Mouse (Mus musculus) cerebellum, adult 2 months (tissue): Measurements from ENCODE around the gene Ifrd1. TPM values are rescaled to one million over a fixed set of nuclear protein-coding genes. Genes with fewer than 3 reads are reported as not detected.

Experiments
- DNase-seq, 2 experiments: peaks; one replicate each; pipeline ENCODE4 v3.0.0; 2021
- H3K27ac ChIP-seq: fragments of 200-500 bp; 2 replicates; pipeline ENCODE4 v1.5.1; 2012; ENCODE audit warnings: low read length, control low read depth, inconsistent platforms; ENCODE audit not compliant: insufficient read depth
- H3K27me3 ChIP-seq: fragments of 200-500 bp; 2 replicates; pipeline ENCODE4 v1.6.1; 2012; ENCODE audit warnings: inconsistent platforms, mild to moderate bottlenecking, low read length, moderate library complexity; ENCODE audit not compliant: control insufficient read depth, insufficient read depth
- H3K4me1 ChIP-seq: fragments of 200-500 bp; 2 replicates; pipeline ENCODE4 v1.6.1; 2011; ENCODE audit warnings: low read length; ENCODE audit not compliant: control insufficient read depth, insufficient read depth
- H3K4me3 ChIP-seq: fragments of 200-500 bp; replicated peaks from 2 replicates; pipeline ENCODE3; 2011; ENCODE audit warnings: mild to moderate bottlenecking, low read depth, low read length, control low read depth; ENCODE audit not compliant: insufficient read depth
- CTCF ChIP-seq: fragments of 200-500 bp; IDR thresholded peaks from 2 replicates; pipeline ENCODE4 v1.5.1; 2011; ENCODE audit warnings: low read depth, mild to moderate bottlenecking, control low read depth, low read length, moderate library complexity, borderline replicate concordance; ENCODE audit not compliant: insufficient read depth
- POLR2A ChIP-seq: fragments of 200-500 bp; IDR thresholded peaks from 2 replicates; pipeline ENCODE4 v1.6.1; 2011; ENCODE audit warnings: low read length, control low read depth, borderline replicate concordance; ENCODE audit not compliant: insufficient read depth
- WGBS: fragments of 180-500 bp; shearing (Covaris S2); methylation state at CpG from one replicate; pipeline ENCODE4 v1.1.7; 2018; 5-methylcytosine and 5-hydroxymethylcytosine counted together
- polyA plus RNA-seq: library from polyadenylated mRNA; depleted of rRNA; stranded (reverse); fragments of >200 nt; gene quantifications from 2 replicates; pipeline ENCODE4 v1.2.3, GENCODE M21; 2012

The Ifrd1 gene
- polyA plus RNA-seq, 1 experiment, result 59.0 TPM

GRCm38 (mm10) chr12:40239161-40239560 lies 9.1 kb downstream of the Ifrd1 start:
- 96% methylated on average over 7 of the region's 7 CpGs for WGBS
- no peak for DNase-seq
- Histone ChIP-seq H3K27me3 (no peaks in the 10 kb centered on the region), H3K27ac (no peak overlapping the region), H3K4me1 (no peaks in the 10 kb centered on the region), H3K4me3 (no peak overlapping the region)
- TF ChIP-seq POLR2A (no peak), CTCF (no peak)

- Histone ChIP-seq H3K27ac (no peak overlapping the region), H3K4me3 (no peak overlapping the region), H3K4me1 (no peaks in the 10 kb centered on the region), H3K27me3 (no peaks in the 10 kb centered on the region)
- DNase-seq, result no peak
- WGBS, result 93% methylated on average over 1 of the region's 1 CpGs
- TF ChIP-seq POLR2A (no peak), CTCF (no peak)
These were observed 16.1 kb downstream of the Ifrd1 start for GRCm38 (mm10) chr12:40232231-40232630.

- H3K27me3 ChIP-seq, result no peaks in the 10 kb centered on the region
- TF ChIP-seq POLR2A, result no peak
- no peak for TF ChIP-seq CTCF
- H3K27ac ChIP-seq, result no peak overlapping the region
- H3K4me3 ChIP-seq, result no peak overlapping the region
- no peaks in the 10 kb centered on the region for H3K4me1 ChIP-seq
- no peak for DNase-seq
- WGBS, result 93% methylated on average over 2 of the region's 2 CpGs
These were observed 16.7 kb downstream of the Ifrd1 start for GRCm38 (mm10) chr12:40231632-40232031.

- DNase-seq, result no peak
- Histone ChIP-seq H3K27me3 (no peaks in the 10 kb centered on the region), H3K4me3 (no peak overlapping the region), H3K27ac (no peak overlapping the region), H3K4me1 (no peaks in the 10 kb centered on the region; the same call in 1 of the 2 replicates)
- 95% methylated on average over 9 of the region's 9 CpGs for WGBS
- no peak for TF ChIP-seq POLR2A
- TF ChIP-seq CTCF, result no peak
These were observed 24.0 kb downstream of the Ifrd1 start for GRCm38 (mm10) chr12:40224171-40224880.

- Histone ChIP-seq H3K4me1 (no peaks in the 10 kb centered on the region; the same call in 1 of the 2 replicates), H3K27ac (peak overlapping the region; percentile 35; the same call in 1 of the 2 replicates), H3K4me3 (peak overlapping the region; percentile 66), H3K27me3 (no peaks in the 10 kb centered on the region)
- WGBS, result 45% methylated on average over 10 of the region's 10 CpGs
- DNase-seq, result peak; percentile 22 to 33
- no peak for TF ChIP-seq POLR2A
These were observed 24.6 kb downstream of the Ifrd1 start for GRCm38 (mm10) chr12:40223676-40224075.

- Histone ChIP-seq H3K4me3 (peak overlapping the region; percentile 72), H3K27me3 (no peaks in the 10 kb centered on the region), H3K27ac (peak overlapping the region; percentile 86), H3K4me1 (no peaks in the 10 kb centered on the region; the same call in 1 of the 2 replicates)
- WGBS, result under 1% methylated on average over 47 of the region's 47 CpGs
- TF ChIP-seq POLR2A (peak; percentile 97), CTCF (no peak)
- peak; percentile 99 for DNase-seq
These were observed 25.2 kb downstream of the Ifrd1 start for GRCm38 (mm10) chr12:40223082-40223619.

- Histone ChIP-seq H3K27ac (peak overlapping the region; percentile 86), H3K4me1 (no peaks in the 10 kb centered on the region; the same call in 1 of the 2 replicates), H3K4me3 (peak overlapping the region; percentile 72), H3K27me3 (no peaks in the 10 kb centered on the region)
- WGBS, result under 1% methylated on average over 81 of the region's 81 CpGs
- TF ChIP-seq POLR2A (no peak), CTCF (no peak)
- peak; percentile 97 to 98 for DNase-seq
These were observed 25.8 kb downstream of the Ifrd1 start for GRCm38 (mm10) chr12:40222251-40223081.
